Mouse (Mus musculus): ENCODE data around the gene Slc7a15. TPM values are rescaled to one million over a fixed set of nuclear protein-coding genes. Genes with fewer than 3 reads are reported as not detected.
A peak's percentile ranks its signal among the peaks of the same experiment; 100 is the strongest.

Slc7a15 gene
- polyA plus RNA-seq, 1 experiment from 2014 or later = 0.15 TPM

- Histone ChIP-seq H3K9me3 (no peaks in the 10 kb centered on the region), H3K9ac (no peak overlapping the region), H3K4me3 (replicated peaks) (no peak overlapping the region), H3K36me3 (no peaks in the 10 kb centered on the region), H3K4me2 (no peak overlapping the region), H3K27ac (no peak overlapping the region), H3K27me3 (replicated peaks) (no peaks in the 10 kb centered on the region), H3K4me1 (no peaks in the 10 kb centered on the region)
- WGBS = 67% methylated on average over 5 of the region's 5 CpGs
- no peak for ATAC-seq (ENCODE audit: insufficient read depth, low FRiP score, low read depth)
These were observed 74.8 kb downstream of the Slc7a15 start for GRCm38 (mm10) chr12:8524062-8524461.

GRCm38 (mm10) chr12:8522711-8523110, 76.2 kb downstream of the Slc7a15 start:
- H3K4me1 ChIP-seq = no peaks in the 10 kb centered on the region
- 70% methylated on average over 2 of the region's 2 CpGs for WGBS
- no peaks in the 10 kb centered on the region for H3K9me3 ChIP-seq
- H3K27me3 ChIP-seq (replicated peaks) = no peaks in the 10 kb centered on the region
- no peak overlapping the region for H3K4me2 ChIP-seq
- H3K4me3 ChIP-seq (replicated peaks) = no peak overlapping the region
- no peaks in the 10 kb centered on the region for H3K36me3 ChIP-seq
- no peak for ATAC-seq (ENCODE audit: insufficient read depth, low FRiP score, low read depth)
- H3K9ac ChIP-seq = no peak overlapping the region
- no peak overlapping the region for H3K27ac ChIP-seq

GRCm38 (mm10) chr12:8521375-8522047, 77.4 kb downstream of the Slc7a15 start:
- H3K36me3 ChIP-seq = no peaks in the 10 kb centered on the region
- no peak overlapping the region for H3K4me3 ChIP-seq (replicated peaks)
- peak; percentile 64; the same call in 1 of the 2 replicates for ATAC-seq (ENCODE audit: insufficient read depth, low FRiP score, low read depth)
- H3K4me2 ChIP-seq = no peak overlapping the region
- no peaks in the 10 kb centered on the region for H3K4me1 ChIP-seq
- no peaks in the 10 kb centered on the region for H3K9me3 ChIP-seq
- WGBS = 44% methylated on average over 11 of the region's 12 CpGs
- no peaks in the 10 kb centered on the region for H3K27me3 ChIP-seq (replicated peaks)
- H3K27ac ChIP-seq = no peak overlapping the region
- H3K9ac ChIP-seq = no peak overlapping the region

GRCm38 (mm10) chr12:8519431-8520160, 79.3 kb downstream of the Slc7a15 start:
- no peak for ATAC-seq (ENCODE audit: insufficient read depth, low FRiP score, low read depth)
- no peaks in the 10 kb centered on the region for H3K9me3 ChIP-seq

GRCm38 (mm10) chr12:8511037-8511882, 87.6 kb downstream of the Slc7a15 start:
- Histone ChIP-seq H3K9me3 (no peaks in the 10 kb centered on the region), H3K27me3 (replicated peaks) (no peaks in the 10 kb centered on the region), H3K4me1 (0 out of 2 replicates have a peak, but pooled peaks cover 5% of the 10 kb centered on the region), H3K4me3 (replicated peaks) (no peak overlapping the region), H3K27ac (peak overlapping the region; percentile 45; the same call in 1 of the 2 replicates), H3K36me3 (no peaks in the 10 kb centered on the region), H3K9ac (no peak overlapping the region), H3K4me2 (peak overlapping the region; percentile 29)
- ATAC-seq (ENCODE audit: insufficient read depth, low FRiP score, low read depth) = peak; percentile 82
- 48% methylated on average over 18 of the region's 18 CpGs for WGBS

More at GRCm38 (mm10) chr12:8519431-8520160, 79.3 kb downstream of the Slc7a15 start:
- 64% methylated on average over 12 of the region's 12 CpGs for WGBS
- Histone ChIP-seq H3K27me3 (replicated peaks) (no peaks in the 10 kb centered on the region), H3K4me2 (no peak overlapping the region), H3K27ac (no peak overlapping the region), H3K4me3 (replicated peaks) (no peak overlapping the region), H3K36me3 (no peaks in the 10 kb centered on the region), H3K4me1 (no peaks in the 10 kb centered on the region), H3K9ac (no peak overlapping the region)

- Histone ChIP-seq H3K4me2 (peak overlapping the region; percentile 29), H3K9ac (no peak overlapping the region), H3K27ac (peak overlapping the region; percentile 36; the same call in 1 of the 2 replicates), H3K4me3 (replicated peaks) (no peak overlapping the region), H3K36me3 (no peaks in the 10 kb centered on the region), H3K27me3 (replicated peaks) (no peaks in the 10 kb centered on the region), H3K4me1 (0 out of 2 replicates have a peak, but pooled peaks cover 5% of the 10 kb centered on the region), H3K9me3 (no peaks in the 10 kb centered on the region)
- 49% methylated on average over 6 of the region's 6 CpGs for WGBS
- no peak for ATAC-seq (ENCODE audit: insufficient read depth, low FRiP score, low read depth)
These were observed 88.4 kb downstream of the Slc7a15 start for GRCm38 (mm10) chr12:8510317-8510988.

GRCm38 (mm10) chr12:8509693-8510092, 89.2 kb downstream of the Slc7a15 start:
- Histone ChIP-seq H3K4me1 (0 out of 2 replicates have a peak, but pooled peaks cover 5% of the 10 kb centered on the region), H3K9ac (no peak overlapping the region), H3K9me3 (no peaks in the 10 kb centered on the region), H3K27ac (no peak overlapping the region), H3K4me3 (replicated peaks) (no peak overlapping the region), H3K27me3 (replicated peaks) (no peaks in the 10 kb centered on the region), H3K4me2 (no peak overlapping the region), H3K36me3 (no peaks in the 10 kb centered on the region)
- WGBS = 64% methylated on average over 5 of the region's 5 CpGs
- ATAC-seq (ENCODE audit: insufficient read depth, low FRiP score, low read depth) = no peak

GRCm38 (mm10) chr12:8506954-8507707, 91.7 kb downstream of the Slc7a15 start:
- no peaks in the 10 kb centered on the region for H3K36me3 ChIP-seq
- no peak overlapping the region for H3K27ac ChIP-seq
- no peak overlapping the region for H3K4me3 ChIP-seq (replicated peaks)
- H3K9me3 ChIP-seq = no peaks in the 10 kb centered on the region
- H3K4me1 ChIP-seq = 0 out of 2 replicates have a peak, but pooled peaks cover 5% of the 10 kb centered on the region
- WGBS = 61% methylated on average over 9 of the region's 9 CpGs
- H3K27me3 ChIP-seq (replicated peaks) = no peaks in the 10 kb centered on the region
- ATAC-seq (ENCODE audit: insufficient read depth, low FRiP score, low read depth) = no peak
- no peak overlapping the region for H3K4me2 ChIP-seq
- H3K9ac ChIP-seq = no peak overlapping the region

- no peak for ATAC-seq (ENCODE audit: insufficient read depth, low FRiP score, low read depth)
- H3K36me3 ChIP-seq = no peaks in the 10 kb centered on the region
- no peaks in the 10 kb centered on the region for H3K27me3 ChIP-seq (replicated peaks)
- no peak overlapping the region for H3K4me2 ChIP-seq
- H3K9ac ChIP-seq = no peak overlapping the region
- H3K4me3 ChIP-seq (replicated peaks) = no peak overlapping the region
- H3K27ac ChIP-seq = no peak overlapping the region
- H3K9me3 ChIP-seq = no peaks in the 10 kb centered on the region
- 82% methylated on average over 6 of the region's 6 CpGs for WGBS
- peaks cover 10% of the 10 kb centered on the region for H3K4me1 ChIP-seq
These were observed 94.7 kb downstream of the Slc7a15 start for GRCm38 (mm10) chr12:8504131-8504530.

- Histone ChIP-seq H3K9me3 (no peaks in the 10 kb centered on the region), H3K4me1 (peaks cover 10% of the 10 kb centered on the region), H3K4me2 (no peak overlapping the region), H3K27me3 (replicated peaks) (no peaks in the 10 kb centered on the region), H3K36me3 (no peaks in the 10 kb centered on the region), H3K27ac (no peak overlapping the region), H3K4me3 (replicated peaks) (no peak overlapping the region), H3K9ac (no peak overlapping the region)
- 8% methylated on average over 6 of the region's 6 CpGs for WGBS
- ATAC-seq (ENCODE audit: insufficient read depth, low FRiP score, low read depth) = no peak
These were observed 96.3 kb downstream of the Slc7a15 start for GRCm38 (mm10) chr12:8502546-8502945.
